Mouse (Mus musculus): Measurements from ENCODE around the gene Cenpp.

Cenpp gene

DNA sequence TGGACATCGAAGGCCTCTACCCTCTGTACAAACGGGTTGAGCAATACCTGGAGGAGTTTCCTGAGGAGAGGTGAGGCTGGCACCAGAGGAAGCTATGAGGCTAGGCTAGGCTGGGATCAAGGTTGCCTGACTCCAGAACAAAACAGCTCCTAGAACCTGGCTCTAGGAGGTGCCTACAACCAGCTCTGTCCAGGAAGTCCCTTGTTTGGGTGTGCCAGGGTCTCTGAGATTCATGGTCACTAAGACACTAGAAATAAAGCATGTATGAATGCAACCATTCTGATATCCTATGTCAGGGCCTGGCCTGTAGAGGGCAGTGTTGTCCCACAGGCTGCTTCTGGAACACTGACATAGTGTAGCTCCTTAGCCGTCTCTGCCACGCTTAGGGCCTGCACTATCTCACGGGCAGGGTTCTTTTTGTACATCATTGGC, 203.3 kb downstream of the Cenpp start:
- DNase-seq: peak; percentile 74

DNA sequence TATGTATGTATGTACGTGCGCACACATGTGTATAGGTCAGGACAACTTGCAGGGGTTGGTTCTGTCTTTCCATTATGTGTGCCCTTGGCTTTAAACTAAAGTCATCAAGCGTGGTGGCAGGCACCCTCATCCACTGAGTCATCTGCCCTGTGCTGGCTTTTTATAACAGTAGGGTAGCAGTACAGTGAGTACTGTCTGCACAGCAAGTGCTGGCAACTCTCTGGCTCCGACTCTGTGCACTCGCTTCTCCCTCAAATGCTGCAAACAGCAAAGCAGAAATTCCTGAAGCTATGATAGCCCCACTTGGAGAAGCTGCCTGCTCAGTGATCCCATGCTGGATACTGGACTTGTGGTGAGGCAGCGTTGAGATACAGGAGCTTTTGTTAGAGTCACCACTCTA, 208.1 kb downstream of the Cenpp start:
- DNase-seq: no peak

DNA sequence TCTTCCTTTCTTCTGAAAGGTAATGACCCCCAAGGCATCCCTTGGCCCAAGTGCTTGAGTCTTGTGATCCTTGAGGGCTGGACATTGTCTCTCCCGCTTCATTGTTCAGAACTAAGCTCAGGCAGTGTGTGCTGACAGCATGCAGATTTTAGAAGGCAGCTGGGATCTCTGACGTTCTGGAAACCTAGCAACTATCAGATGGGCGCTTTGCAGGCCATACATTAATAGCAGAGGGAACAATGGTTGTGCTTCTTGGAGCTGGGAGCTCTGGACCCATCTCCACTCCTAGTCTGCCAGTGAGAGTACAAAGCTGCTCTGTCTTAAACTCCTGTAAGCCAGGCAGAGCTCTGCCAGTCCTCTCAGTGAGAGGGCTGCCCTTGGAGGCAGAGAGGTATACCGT, 216.4 kb downstream of the Cenpp start:
- DNase-seq: no peak

DNA sequence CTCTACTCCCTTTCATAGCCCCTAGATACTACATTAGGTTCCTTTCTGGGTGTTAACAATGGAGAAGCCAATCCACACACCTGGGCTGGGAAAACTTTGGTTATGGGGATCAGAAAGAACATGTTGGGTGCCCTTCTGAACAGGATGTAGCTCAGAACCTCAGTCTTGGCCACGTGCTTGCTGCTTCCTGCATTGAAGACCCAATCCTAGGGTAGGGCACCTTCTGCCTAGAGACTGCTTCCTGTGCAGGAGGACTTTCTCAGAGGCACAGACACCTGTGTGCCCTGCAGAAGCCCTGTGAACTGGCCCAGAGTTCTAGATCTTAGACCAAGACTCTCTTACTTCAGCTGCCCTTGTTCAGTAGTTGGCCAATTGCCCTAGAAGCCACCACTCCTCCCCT, 216.8 kb downstream of the Cenpp start:
- DNase-seq: peak; percentile 27

DNA sequence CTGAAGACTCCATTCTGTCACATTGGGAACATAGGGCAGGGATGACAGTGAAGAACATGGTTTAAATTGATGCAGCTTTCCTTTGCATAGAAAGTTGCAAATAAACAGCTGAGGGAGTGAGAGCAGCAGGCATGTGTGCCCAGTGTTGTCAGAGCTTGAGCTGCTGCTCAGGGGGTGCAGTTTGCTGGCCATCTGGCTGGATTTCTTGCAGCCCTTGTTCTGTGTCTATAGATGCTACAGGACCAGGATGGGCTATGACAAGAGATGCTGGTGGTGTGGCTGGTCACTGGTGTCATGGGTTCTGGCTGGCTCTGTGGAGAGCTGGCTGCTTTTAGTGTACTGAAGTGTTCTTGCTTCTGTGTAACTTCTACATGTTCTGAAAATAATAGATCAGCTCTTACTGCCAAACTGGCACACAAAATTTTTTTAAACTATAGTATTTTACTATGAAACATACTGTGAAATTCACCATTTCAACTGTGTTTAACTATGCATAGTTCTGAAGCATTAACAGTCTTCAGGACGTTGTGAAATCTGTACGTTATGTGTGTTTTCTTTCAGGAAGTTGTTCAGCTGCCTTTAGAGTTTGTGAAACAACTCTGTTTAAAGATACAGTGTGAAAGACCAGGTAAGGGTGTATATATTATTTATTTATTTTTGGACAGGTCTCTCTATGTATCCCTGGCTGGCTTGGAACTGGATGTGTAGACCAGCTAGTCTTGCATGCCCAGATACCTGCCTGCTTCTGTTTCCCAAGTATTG, 219.1 kb downstream of the Cenpp start:
- no peak for DNase-seq

DNA sequence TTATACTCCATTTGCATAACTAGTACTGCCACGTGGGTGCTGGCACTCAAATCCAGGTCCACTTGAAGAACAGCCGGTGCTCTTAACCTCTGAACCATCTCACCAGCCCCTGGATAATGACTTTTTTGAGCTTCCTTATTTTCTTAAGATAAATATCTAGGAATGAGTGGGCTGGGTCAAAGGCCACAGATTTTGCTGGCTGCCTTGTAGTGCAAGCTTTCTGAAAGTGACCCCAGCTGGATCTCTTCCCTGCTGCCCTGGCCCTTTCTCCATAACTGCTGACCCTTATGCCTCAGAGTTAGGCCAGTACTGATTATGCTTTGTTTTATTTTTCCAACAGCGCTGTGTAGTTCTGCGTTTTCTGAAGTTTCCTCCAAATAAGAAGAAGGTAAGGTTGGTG, 222.1 kb downstream of the Cenpp start:
- DNase-seq: no peak

DNA sequence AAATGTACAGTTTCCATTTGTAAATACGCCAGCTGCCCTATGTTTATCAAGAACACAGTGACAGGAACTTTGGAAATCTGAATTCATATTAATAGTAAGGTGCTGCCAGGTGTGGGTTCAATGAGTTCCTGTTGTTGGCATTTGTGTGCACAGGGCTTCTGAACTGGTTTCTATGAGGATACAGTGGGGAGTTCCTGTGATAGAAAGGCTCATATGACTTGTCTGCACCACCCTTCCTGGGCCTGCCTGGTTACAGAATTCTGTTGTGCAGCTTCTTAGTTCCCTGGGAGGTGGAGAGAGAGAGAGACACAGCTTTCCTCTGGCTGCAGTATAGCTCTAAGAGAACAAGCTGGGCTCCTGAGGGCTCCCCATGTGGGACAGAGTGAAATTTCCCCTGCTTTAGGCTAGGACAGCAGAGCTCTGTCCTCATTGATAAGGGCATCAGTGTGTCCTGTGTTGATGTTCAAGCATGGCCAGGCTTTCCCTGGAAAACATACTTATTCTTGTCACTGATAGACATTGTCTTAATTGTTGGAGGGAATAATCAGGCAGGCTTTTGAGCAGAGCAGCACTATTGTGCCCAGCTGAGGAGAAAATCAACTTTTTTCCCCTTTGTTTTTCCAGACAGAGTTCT, 224.4 kb downstream of the Cenpp start:
- DNase-seq: no peak

DNA sequence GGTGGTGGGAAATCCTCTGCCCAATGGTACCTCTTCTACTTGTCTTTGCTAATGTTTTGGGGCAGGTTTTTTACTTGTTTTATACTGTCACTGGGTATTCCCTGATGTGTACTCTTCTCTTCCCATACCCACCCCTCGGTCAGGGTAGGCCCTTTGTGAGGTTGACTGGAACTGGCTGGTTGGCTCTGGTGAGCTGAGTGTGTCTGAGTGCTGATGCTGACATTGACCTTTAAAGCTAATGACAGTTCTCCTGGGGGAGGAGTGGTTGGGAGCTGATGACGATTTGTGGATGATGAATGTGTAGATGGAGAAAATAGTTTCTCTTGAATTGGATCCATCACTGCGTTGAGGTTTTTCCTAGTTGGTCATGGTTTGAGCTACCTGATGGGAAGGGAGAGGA, 225.8 kb downstream of the Cenpp start:
- DNase-seq: no peak

DNA sequence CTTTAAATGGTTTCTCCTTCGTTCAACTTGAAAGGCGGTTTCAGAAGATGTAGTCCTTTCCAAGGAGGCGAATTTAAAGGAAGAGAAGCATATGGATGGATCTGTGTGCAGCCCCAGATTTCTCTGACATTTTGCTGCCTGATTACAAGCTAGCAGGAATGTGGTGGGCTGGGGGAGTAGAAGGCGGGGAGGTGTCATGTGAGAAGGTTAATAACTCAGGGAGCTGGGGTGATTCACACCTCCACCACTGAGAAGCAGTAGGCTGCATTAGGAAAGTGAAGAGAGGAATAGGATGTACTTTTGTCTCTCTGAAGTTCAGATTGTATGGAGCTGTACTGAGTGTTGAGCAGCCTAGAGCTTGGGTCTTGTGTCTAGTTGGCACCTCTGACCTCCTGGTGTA, 230.6 kb downstream of the Cenpp start:
- DNase-seq: no peak

DNA sequence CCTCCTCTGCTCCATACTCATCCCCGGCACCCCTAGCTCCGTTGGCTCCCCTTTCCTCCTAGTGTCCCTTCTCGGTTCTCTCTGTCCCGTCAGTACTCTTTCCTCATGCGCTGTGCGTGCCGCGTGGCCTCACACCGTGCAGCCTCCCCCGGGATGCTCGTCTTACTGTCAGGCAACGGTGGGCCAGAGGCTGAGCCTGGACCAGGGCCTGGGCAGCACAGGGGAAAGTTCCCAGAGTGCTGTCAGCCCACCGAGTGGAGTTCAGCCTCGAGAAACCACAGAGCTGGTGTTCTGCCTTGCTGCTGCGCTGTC, 231.0 kb downstream of the Cenpp start:
- no peak for DNase-seq

DNA sequence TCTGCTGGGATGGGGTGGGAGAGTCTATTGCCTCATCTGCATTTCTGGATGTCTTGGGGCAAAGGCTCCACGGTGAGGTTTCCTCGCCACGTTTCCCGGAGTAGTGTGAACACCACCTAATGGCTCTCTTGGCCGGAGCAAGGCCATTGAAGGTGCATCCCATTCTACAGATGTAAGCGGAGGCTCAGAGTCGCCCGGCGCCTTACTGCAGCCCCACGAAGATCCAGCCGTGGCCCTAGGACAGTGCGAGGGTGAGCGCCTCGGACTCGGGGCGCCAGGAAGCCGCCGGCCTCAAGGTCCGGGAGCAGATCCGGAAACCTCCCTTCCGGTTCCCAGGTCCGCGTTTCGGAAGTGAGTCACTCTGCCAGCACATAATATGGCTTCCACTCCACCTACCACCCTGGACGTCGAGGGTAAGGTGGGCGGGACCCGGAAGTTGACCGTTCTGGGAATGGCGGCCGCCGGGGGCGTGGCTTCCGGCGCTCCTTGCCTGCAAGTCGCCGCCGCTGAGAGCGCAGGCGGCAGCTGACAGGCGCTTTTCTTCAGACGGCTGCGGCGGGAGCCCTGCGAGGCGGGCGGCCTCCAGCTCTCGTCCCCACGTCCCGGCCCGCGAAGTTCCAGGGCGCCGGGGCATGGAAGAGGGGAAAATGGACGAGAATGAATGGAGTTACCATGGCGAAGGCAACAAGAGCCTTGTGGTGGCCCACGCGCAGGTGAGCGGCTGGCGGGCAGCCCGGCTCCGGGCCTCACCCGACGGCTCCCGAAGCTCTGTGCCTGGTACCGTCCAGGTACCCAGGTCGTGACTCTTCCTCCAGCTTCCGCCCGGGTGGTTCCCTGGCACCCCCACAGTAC, 231.6 kb downstream of the Cenpp start, which contains the start of gene Ippk:
Gene Ippk (plus strand): TSS at position 496 of the 852 bp plus-strand sequence.
- peak; percentile 98 for DNase-seq
